Mouse (Mus musculus) sigmoid colon, adult 10 weeks (tissue): Measurements from ENCODE around the gene Adgrf1. TPM values are rescaled to one million over a fixed set of nuclear protein-coding genes. Genes with fewer than 3 reads are reported as not detected.

ENCODE experiments used
- polyA plus RNA-seq: library from polyadenylated mRNA; stranded (reverse); fragments of 350-450 nt; fragmentation: Illumina TruSeq; extraction: RNeasy Lipid Tissue Mini Kit (QIAGEN cat#74804); gene quantifications from one replicate; pipeline ENCODE4 v1.2.3, GENCODE M21; 2014; ENCODE audit warnings: low read depth, low replicate concordance

The Adgrf1 gene
- 4.4 TPM for polyA plus RNA-seq

GRCm38 (mm10) chr17:43270161-43270560, at the start of gene Adgrf1:
Gene Adgrf1, plus strand, starts transcription at chr17:43270329.

GRCm38 (mm10) chr17:43359826-43360619, 89.9 kb downstream of the Adgrf1 start, which contains the start of gene Adgrf5:
Gene Adgrf5, plus strand, starts transcription at chr17:43360451.

Other genes with a start within 250 kb of the Adgrf1 start
- 21.1 TPM for gene Adgrf5, start 90.1 kb downstream of the Adgrf1 start, polyA plus RNA-seq
- gene Mep1a, start 232.5 kb downstream of the Adgrf1 start, polyA plus RNA-seq = 306 TPM